Mouse (Mus musculus) heart, embryonic 11.5 days (tissue): ENCODE measurements around the gene Gm21258. TPM values are rescaled to one million over a fixed set of nuclear protein-coding genes. Genes with fewer than 3 reads are reported as not detected.
"Not testable (repeated sequence)": the region's sequence is repeated elsewhere in the genome, so short reads cannot be mapped to it uniquely, and the experiment has no call there.

ENCODE experiments used
- ATAC-seq: fragments of 200-750 bp; cut with Nextera tagmentation; replicated peaks from 2 replicates; pipeline ENCODE4 v1.8.0; 2017; ENCODE audit warnings: moderate library complexity; ENCODE audit not compliant: insufficient number of reproducible peaks, low FRiP score, low TSS enrichment
- H3K27ac ChIP-seq: fragments of 300-500 bp; sonication (generic); 2 replicates; pipeline ENCODE4 v1.5.1; 2014; ENCODE audit warnings: mild to moderate bottlenecking, low read depth, low read length
- H3K27me3 ChIP-seq: fragments of 300-500 bp; sonication (generic); 2 replicates; pipeline ENCODE4 v1.6.1; 2014; ENCODE audit warnings: mild to moderate bottlenecking, low read length, mixed read lengths; ENCODE audit not compliant: control insufficient read depth, insufficient read depth
- H3K36me3 ChIP-seq: fragments of 300-500 bp; sonication (generic); 2 replicates; pipeline ENCODE4 v1.6.1; 2014; ENCODE audit warnings: mild to moderate bottlenecking, low read length, moderate library complexity, mixed read lengths; ENCODE audit not compliant: control insufficient read depth, insufficient read depth
- H3K4me1 ChIP-seq: fragments of 300-500 bp; sonication (generic); 2 replicates; pipeline ENCODE4 v1.6.1; 2014; ENCODE audit warnings: low read length; ENCODE audit not compliant: control insufficient read depth, insufficient read depth
- H3K4me2 ChIP-seq: fragments of 300-500 bp; sonication (generic); 2 replicates; pipeline ENCODE4 v1.6.1; 2014; ENCODE audit warnings: mild to moderate bottlenecking, moderate library complexity
- H3K4me3 ChIP-seq: fragments of 300-500 bp; sonication (generic); 2 replicates; pipeline ENCODE4 v1.5.1; 2014; ENCODE audit warnings: low read depth, low read length
- H3K9ac ChIP-seq: fragments of 300-500 bp; sonication (generic); 2 replicates; pipeline ENCODE4 v1.6.1; 2014; ENCODE audit warnings: mild to moderate bottlenecking, low read depth, low read length, moderate library complexity
- H3K9me3 ChIP-seq: fragments of 300-500 bp; sonication (generic); replicated peaks from 2 replicates; pipeline ENCODE4 v1.6.1; 2016; ENCODE audit warnings: low read length; ENCODE audit not compliant: control insufficient read depth
- WGBS: fragments of 180-500 bp; shearing (Covaris S2); extraction: QIAGEN DNeasy Blood & Tissue Kit; methylation state at CpG from one replicate; pipeline ENCODE4 v1.1.7; 2014; ENCODE audit not compliant: insufficient replicate concordance; 5-methylcytosine and 5-hydroxymethylcytosine counted together
- polyA plus RNA-seq: library from polyadenylated mRNA; unstranded; fragments of >200 nt; fragmentation: Nextera tagmentation; extraction: Ambion mirVana; gene quantifications from 2 replicates; pipeline ENCODE4 v1.2.1, GENCODE M21; 2014

Gene Gm21258
- not detected in 2 replicates for polyA plus RNA-seq

- no CpG with 5 or more reads among the region's 6 CpGs for whole genome bisulfite sequencing
- H3K9ac ChIP-seq, H3K36me3 ChIP-seq, H3K4me2 ChIP-seq, H3K27me3 ChIP-seq, H3K4me3 ChIP-seq, H3K4me1 ChIP-seq, H3K9me3 ChIP-seq, ATAC-seq, H3K27ac ChIP-seq: not testable (repeated sequence)
Measured at GRCm38 (mm10) chrY:52779740-52780139, at the start of gene Gm21258. Gene Gm21258 (plus strand): TSS chrY:52780040.
